Mouse (Mus musculus): ENCODE measurements around the gene Gpr162. TPM values are rescaled to one million over a fixed set of nuclear protein-coding genes. Genes with fewer than 3 reads are reported as not detected.

The Gpr162 gene
- polyA plus RNA-seq, 1 experiment from 2014 or later: 0.26 TPM

DNA sequence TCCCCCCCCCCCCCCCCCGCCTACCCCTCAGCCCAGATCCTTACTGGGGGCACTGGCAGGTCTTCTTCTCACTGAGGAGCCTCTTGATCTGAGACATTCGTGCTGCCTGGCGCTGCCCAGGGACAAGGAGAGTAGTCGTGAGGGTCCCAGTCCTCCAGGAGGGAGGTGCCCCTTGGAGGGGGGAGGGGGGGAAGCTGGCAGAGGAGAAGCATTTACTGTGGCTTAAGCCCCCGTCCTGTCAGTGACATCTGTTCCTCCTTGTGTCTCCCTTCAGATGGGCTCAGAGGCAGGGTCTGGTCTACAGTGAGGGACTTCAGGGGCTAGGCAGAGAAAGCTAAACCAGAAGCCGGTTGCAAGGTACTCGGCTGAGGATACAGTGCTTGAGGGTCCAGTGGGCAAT lies 2.8 kb upstream of the Gpr162 start:
- Histone ChIP-seq H3K4me2 (replicated peaks; ENCODE audit: low read depth, low read length) (no peak overlapping the region), H3K9ac (replicated peaks; ENCODE audit: low read depth) (no peak overlapping the region), H3K9me3 (ENCODE audit: low read length) (no peaks in the 10 kb centered on the region), H3K36me3 (ENCODE audit: insufficient read depth, low read length) (no peaks in the 10 kb centered on the region), H3K27ac (ENCODE audit: low read length) (no peak overlapping the region), H3K4me3 (ENCODE audit: low read depth, low read length) (no peak overlapping the region), H3K4me1 (ENCODE audit: insufficient read depth, low read depth, low read length) (0 out of 2 replicates have a peak, but pooled peaks cover 3% of the 10 kb centered on the region), H3K27me3 (replicated peaks; ENCODE audit: insufficient read depth, low read length) (peaks cover 12% of the 10 kb centered on the region; the same call in 1 of the 2 replicates)
- WGBS: 48% methylated on average over 6 of the region's 7 CpGs
- TF ChIP-seq EP300 (IDR thresholded peaks at IDR 0.05): no peak
- no peak for TF ChIP-seq CTCF (IDR thresholded peaks at IDR 0.05)
- DNase-seq (ENCODE audit: low spot score): no peak
- ATAC-seq: no peak

- Histone ChIP-seq H3K36me3 (ENCODE audit: insufficient read depth, low read length) (no peaks in the 10 kb centered on the region), H3K9me3 (ENCODE audit: low read length) (no peaks in the 10 kb centered on the region), H3K4me2 (replicated peaks; ENCODE audit: low read depth, low read length) (no peak overlapping the region), H3K27me3 (replicated peaks; ENCODE audit: insufficient read depth, low read length) (peaks cover 12% of the 10 kb centered on the region; the same call in 1 of the 2 replicates), H3K27ac (ENCODE audit: low read length) (no peak overlapping the region), H3K9ac (replicated peaks; ENCODE audit: low read depth) (no peak overlapping the region), H3K4me3 (ENCODE audit: low read depth, low read length) (no peak overlapping the region), H3K4me1 (ENCODE audit: insufficient read depth, low read depth, low read length) (0 out of 2 replicates have a peak, but pooled peaks cover 3% of the 10 kb centered on the region)
- TF ChIP-seq EP300 (IDR thresholded peaks at IDR 0.05) (no peak), CTCF (IDR thresholded peaks at IDR 0.05) (no peak)
- ATAC-seq: no peak
- DNase-seq (ENCODE audit: low spot score): no peak
- 43% methylated on average over 17 of the region's 18 CpGs for WGBS
These were observed 2.1 kb upstream of the Gpr162 start for GRCm38 (mm10) chr6:124865766-124866362.

GRCm38 (mm10) chr6:124863125-124863657 lies 592 bp downstream of the Gpr162 start:
- H3K9me3 ChIP-seq (ENCODE audit: low read length): no peaks in the 10 kb centered on the region
- peaks cover 20% of the 10 kb centered on the region for H3K27me3 ChIP-seq (replicated peaks; ENCODE audit: insufficient read depth, low read length)
- 0 out of 2 replicates have a peak, but pooled peaks cover 3% of the 10 kb centered on the region for H3K4me1 ChIP-seq (ENCODE audit: insufficient read depth, low read depth, low read length)
- TF ChIP-seq CTCF (IDR thresholded peaks at IDR 0.05) (no peak), EP300 (IDR thresholded peaks at IDR 0.05) (no peak)
- peak overlapping the region; percentile 48 for H3K4me3 ChIP-seq (ENCODE audit: low read depth, low read length)
- no peak for ATAC-seq
- WGBS: 0% methylated on average over 8 of the region's 16 CpGs
- no peak overlapping the region for H3K9ac ChIP-seq (replicated peaks; ENCODE audit: low read depth)
- H3K4me2 ChIP-seq (replicated peaks; ENCODE audit: low read depth, low read length): peak overlapping the region; percentile 91
- no peak for DNase-seq (ENCODE audit: low spot score)
- no peak overlapping the region for H3K27ac ChIP-seq (ENCODE audit: low read length)
- H3K36me3 ChIP-seq (ENCODE audit: insufficient read depth, low read length): no peaks in the 10 kb centered on the region

DNA sequence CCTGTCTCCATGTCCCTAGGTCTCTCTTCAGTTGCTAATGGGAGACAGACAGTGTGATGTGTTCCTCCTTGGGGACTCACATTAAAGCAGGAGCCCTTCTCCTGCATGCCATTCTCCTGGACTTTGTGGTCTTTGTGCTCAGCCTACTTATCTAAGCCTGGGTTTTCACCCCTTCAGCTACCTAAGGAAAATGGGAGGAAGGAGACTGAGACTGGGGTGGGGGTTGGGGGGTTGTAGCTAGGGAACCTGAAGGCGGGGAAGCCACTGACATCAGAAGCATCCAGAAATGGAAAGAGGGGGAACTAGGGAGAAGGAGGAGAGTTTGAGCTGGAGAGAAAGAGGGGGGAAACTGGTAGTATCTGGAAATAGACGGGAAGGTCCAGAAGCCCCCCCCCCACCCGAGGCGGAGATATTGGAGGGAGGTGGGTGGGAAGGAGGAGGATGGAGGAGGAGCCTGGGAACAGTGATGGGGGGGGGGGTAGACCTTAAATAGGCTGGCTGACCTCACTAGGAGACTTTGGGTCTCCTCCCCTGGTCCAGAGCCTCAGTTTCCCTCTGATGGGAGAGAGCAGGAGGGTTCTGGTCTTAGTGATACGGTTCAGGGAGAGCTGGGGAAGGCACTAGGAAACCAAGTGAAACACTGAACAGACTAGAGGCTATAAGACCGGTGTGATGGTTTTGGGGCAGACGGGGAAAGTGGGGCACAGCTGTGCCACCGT lies 1.2 kb downstream of the Gpr162 start:
- no peak overlapping the region for H3K9ac ChIP-seq (replicated peaks; ENCODE audit: low read depth)
- no peak for DNase-seq (ENCODE audit: low spot score)
- no peak for ATAC-seq
- H3K4me2 ChIP-seq (replicated peaks; ENCODE audit: low read depth, low read length): no peak overlapping the region
- H3K36me3 ChIP-seq (ENCODE audit: insufficient read depth, low read length): no peaks in the 10 kb centered on the region
- H3K9me3 ChIP-seq (ENCODE audit: low read length): no peaks in the 10 kb centered on the region
- WGBS: 12% methylated on average over 7 of the region's 8 CpGs
- H3K27ac ChIP-seq (ENCODE audit: low read length): no peak overlapping the region
- H3K4me1 ChIP-seq (ENCODE audit: insufficient read depth, low read depth, low read length): 0 out of 2 replicates have a peak, but pooled peaks cover 3% of the 10 kb centered on the region
- no peak overlapping the region for H3K4me3 ChIP-seq (ENCODE audit: low read depth, low read length)
- no peak for TF ChIP-seq CTCF (IDR thresholded peaks at IDR 0.05)
- no peak for TF ChIP-seq EP300 (IDR thresholded peaks at IDR 0.05)
- peaks cover 22% of the 10 kb centered on the region for H3K27me3 ChIP-seq (replicated peaks; ENCODE audit: insufficient read depth, low read length)

- H3K9me3 ChIP-seq (ENCODE audit: low read length): no peaks in the 10 kb centered on the region
- DNase-seq (ENCODE audit: low spot score) (no peak), ATAC-seq (no peak)
- no peak for TF ChIP-seq EP300 (IDR thresholded peaks at IDR 0.05)
- TF ChIP-seq CTCF (IDR thresholded peaks at IDR 0.05): no peak
- H3K4me3 ChIP-seq (ENCODE audit: low read depth, low read length): no peak overlapping the region
- 0 out of 2 replicates have a peak, but pooled peaks cover 3% of the 10 kb centered on the region for H3K4me1 ChIP-seq (ENCODE audit: insufficient read depth, low read depth, low read length)
- 28% methylated on average over 2 of the region's 3 CpGs for WGBS
- H3K4me2 ChIP-seq (replicated peaks; ENCODE audit: low read depth, low read length): no peak overlapping the region
- peaks cover 22% of the 10 kb centered on the region for H3K27me3 ChIP-seq (replicated peaks; ENCODE audit: insufficient read depth, low read length)
- no peak overlapping the region for H3K9ac ChIP-seq (replicated peaks; ENCODE audit: low read depth)
- H3K27ac ChIP-seq (ENCODE audit: low read length): no peak overlapping the region
- H3K36me3 ChIP-seq (ENCODE audit: insufficient read depth, low read length): no peaks in the 10 kb centered on the region
These were observed 2.0 kb downstream of the Gpr162 start for GRCm38 (mm10) chr6:124861802-124862201.

- no peak for DNase-seq (ENCODE audit: low spot score)
- 79% methylated on average over 19 of the region's 19 CpGs for WGBS
- H3K27me3 ChIP-seq (replicated peaks; ENCODE audit: insufficient read depth, low read length): peaks cover 22% of the 10 kb centered on the region
These were observed 2.5 kb downstream of the Gpr162 start for GRCm38 (mm10) chr6:124861266-124861665.

More at GRCm38 (mm10) chr6:124861266-124861665, 2.5 kb downstream of the Gpr162 start:
- Histone ChIP-seq H3K9me3 (ENCODE audit: low read length) (no peaks in the 10 kb centered on the region), H3K4me3 (ENCODE audit: low read depth, low read length) (no peak overlapping the region), H3K27ac (ENCODE audit: low read length) (no peak overlapping the region), H3K9ac (replicated peaks; ENCODE audit: low read depth) (no peak overlapping the region), H3K4me2 (replicated peaks; ENCODE audit: low read depth, low read length) (no peak overlapping the region), H3K4me1 (ENCODE audit: insufficient read depth, low read depth, low read length) (0 out of 2 replicates have a peak, but pooled peaks cover 3% of the 10 kb centered on the region), H3K36me3 (ENCODE audit: insufficient read depth, low read length) (no peaks in the 10 kb centered on the region)
- no peak for ATAC-seq
- TF ChIP-seq CTCF (IDR thresholded peaks at IDR 0.05) (no peak), EP300 (IDR thresholded peaks at IDR 0.05) (no peak)

Data from lung, postnatal 0 days (tissue).